Mouse (Mus musculus) spleen, adult 12 weeks (tissue): ENCODE measurements around the gene Ssxb1.
"Not testable (repeated sequence)": the region's sequence is repeated elsewhere in the genome, so short reads cannot be mapped to it uniquely, and the experiment has no call there.

Experiments
- DNase-seq: peaks from one replicate; pipeline ENCODE4 v3.0.0; 2022; ENCODE audit warnings: low spot score

Ssxb1 gene

GRCm38 (mm10) chrX:8413005-8413404, at the start of gene Ssxb1:
Gene Ssxb1, plus strand, starts transcription at chrX:8413305.
- DNase-seq, result not testable (repeated sequence)

- not testable (repeated sequence) for DNase-seq
These were observed 46.4 kb upstream of the Ssxb1 start, which contains the start of gene Ssxb9 for GRCm38 (mm10) chrX:8366678-8367077. Gene Ssxb9, plus strand, starts transcription at chrX:8366978.

GRCm38 (mm10) chrX:8461626-8462025, 48.5 kb downstream of the Ssxb1 start, which contains the start of gene Ssxb2:
Gene Ssxb2, minus strand, starts transcription at chrX:8461726.
- not testable (repeated sequence) for DNase-seq
